Mouse (Mus musculus) lung, adult 2 months (tissue): ENCODE measurements around the gene Anxa9.

ENCODE experiments used
- CTCF ChIP-seq: fragments of 200-500 bp; IDR thresholded peaks from 2 replicates; pipeline ENCODE4 v1.5.1; 2011; ENCODE audit warnings: mild to moderate bottlenecking, low read length, control low read depth; ENCODE audit not compliant: insufficient read depth
- POLR2A ChIP-seq: fragments of 200-500 bp; IDR thresholded peaks from 2 replicates; pipeline ENCODE4 v1.6.1; 2011; ENCODE audit warnings: low read depth, mild to moderate bottlenecking, control low read depth, low read length, borderline replicate concordance; ENCODE audit errors: extremely low read depth

- TF ChIP-seq POLR2A = no peak
- TF ChIP-seq CTCF = no peak
Measured at GRCm38 (mm10) chr3:95256931-95257330, 50.0 kb downstream of the Anxa9 start.
